Mouse (Mus musculus) heart, adult 2 months (tissue): Measurements from ENCODE around the gene Ppl.

Experiments
- CTCF ChIP-seq: fragments of 200-600 bp; IDR thresholded peaks from 2 replicates; pipeline ENCODE4 v1.8.1; 2022; ENCODE audit warnings: antibody characterized with exemption, mild to moderate bottlenecking, moderate library complexity
- POLR2A ChIP-seq: fragments of 200-500 bp; IDR thresholded peaks from 2 replicates; pipeline ENCODE4 v1.6.1; 2011; ENCODE audit warnings: mild to moderate bottlenecking, low read depth, low read length, control low read depth; ENCODE audit not compliant: insufficient read depth

DNA sequence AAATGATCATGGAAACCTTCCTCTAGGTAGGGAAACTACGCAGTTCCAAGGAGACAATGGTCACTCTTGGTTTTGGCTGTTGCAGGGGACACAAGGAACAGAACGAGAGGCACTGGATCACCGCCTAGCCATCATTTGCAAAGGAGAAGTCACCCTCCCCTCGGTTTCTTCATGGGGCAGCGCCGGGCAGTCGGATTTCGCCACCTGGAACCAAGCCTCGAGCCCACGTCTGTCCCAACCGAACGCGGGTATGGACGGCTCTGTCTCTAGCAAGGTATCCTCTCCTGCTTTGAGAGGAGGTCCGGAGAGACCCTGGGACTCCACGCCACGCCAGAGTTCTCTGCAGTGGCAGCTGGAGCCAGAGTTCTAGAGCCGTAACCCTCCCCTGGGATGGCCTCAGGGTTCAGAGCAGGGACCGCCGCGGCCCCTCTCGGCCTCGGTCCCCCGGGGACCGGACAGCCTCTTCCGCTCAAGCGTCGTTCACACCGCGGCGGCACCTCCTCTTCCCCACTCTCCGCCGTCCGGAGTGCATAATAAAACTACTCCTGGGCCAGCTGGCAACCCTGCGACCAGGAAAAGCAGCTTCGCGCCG is 82.9 kb downstream of the Ppl start:
- no peak for TF ChIP-seq CTCF
- no peak for TF ChIP-seq POLR2A
